Mouse (Mus musculus) embryonic facial prominence, embryonic 13.5 days (tissue): ENCODE data around the gene Tmprss11e. TPM values are rescaled to one million over a fixed set of nuclear protein-coding genes. Genes with fewer than 3 reads are reported as not detected.
A peak's percentile ranks its signal among the peaks of the same experiment; 100 is the strongest.

Experiments used
- ATAC-seq: fragments of 200-750 bp; cut with Nextera tagmentation; 2 replicates; pipeline ENCODE4 v1.8.0; 2017; ENCODE audit warnings: low read depth; ENCODE audit not compliant: insufficient number of reproducible peaks, insufficient read depth, low FRiP score, low TSS enrichment
- H3K27ac ChIP-seq: fragments of 300-500 bp; sonication (generic); 2 replicates; pipeline ENCODE4 v1.5.1; 2015; ENCODE audit warnings: moderate library complexity, mild to moderate bottlenecking, inconsistent platforms
- H3K27me3 ChIP-seq: fragments of 300-500 bp; sonication (generic); 2 replicates; pipeline ENCODE4 v1.6.1; 2015; ENCODE audit warnings: mild to moderate bottlenecking, inconsistent platforms
- H3K36me3 ChIP-seq: fragments of 300-500 bp; sonication (generic); 2 replicates; pipeline ENCODE4 v1.6.1; 2015; ENCODE audit warnings: mild to moderate bottlenecking, inconsistent platforms
- H3K4me1 ChIP-seq: fragments of 300-500 bp; sonication (generic); 2 replicates; pipeline ENCODE4 v1.6.1; 2015; ENCODE audit warnings: inconsistent platforms
- H3K4me2 ChIP-seq: fragments of 300-500 bp; sonication (generic); 2 replicates; pipeline ENCODE4 v1.6.1; 2015; ENCODE audit warnings: moderate library complexity, mild to moderate bottlenecking, inconsistent platforms
- H3K4me3 ChIP-seq: fragments of 300-500 bp; sonication (generic); 2 replicates; pipeline ENCODE4 v1.5.1; 2015; ENCODE audit warnings: mild to moderate bottlenecking, inconsistent platforms
- H3K9ac ChIP-seq: fragments of 300-500 bp; sonication (generic); 2 replicates; pipeline ENCODE4 v1.6.1; 2015; ENCODE audit warnings: mild to moderate bottlenecking, inconsistent platforms
- H3K9me3 ChIP-seq: fragments of 300-500 bp; sonication (generic); 2 replicates; pipeline ENCODE4 v1.6.1; 2016; ENCODE audit warnings: inconsistent platforms
- WGBS: fragments of 180-500 bp; shearing (Covaris S2); methylation state at CpG from one replicate; pipeline ENCODE4 v1.1.7; 2015; ENCODE audit warnings: mixed read lengths; 5-methylcytosine and 5-hydroxymethylcytosine counted together
- polyA plus RNA-seq: library from polyadenylated mRNA; unstranded; fragments of >200 nt; fragmentation: Nextera tagmentation; extraction: Ambion mirVana; gene quantifications from 2 replicates; pipeline ENCODE4 v1.2.1, GENCODE M21; 2015

Tmprss11e gene
- polyA plus RNA-seq, 1 experiment from 2014 or later = 0.06 TPM

DNA sequence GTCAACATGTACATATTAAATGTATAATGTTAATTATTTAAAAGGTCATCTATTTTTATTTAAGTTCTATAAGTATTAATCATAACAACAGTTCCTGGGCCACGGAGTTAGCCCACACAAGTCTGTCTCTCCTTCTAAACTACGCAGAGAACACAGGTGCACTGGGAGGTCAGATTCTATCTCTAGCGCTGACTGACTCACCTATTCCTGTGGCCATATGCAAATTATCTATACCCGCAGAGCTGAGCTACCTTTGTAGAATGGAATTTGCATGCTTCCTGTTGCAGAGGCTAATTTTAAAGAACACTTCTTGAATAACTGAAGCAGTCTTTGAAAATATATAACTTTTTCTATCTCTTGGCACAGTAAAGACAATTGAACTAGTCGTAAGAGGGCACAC is 4.5 kb downstream of the Tmprss11e start:
- Histone ChIP-seq H3K4me3 (no peak overlapping the region), H3K9me3 (no peaks in the 10 kb centered on the region), H3K36me3 (no peaks in the 10 kb centered on the region), H3K4me1 (no peaks in the 10 kb centered on the region), H3K27ac (no peak overlapping the region), H3K27me3 (no peaks in the 10 kb centered on the region), H3K9ac (no peak overlapping the region), H3K4me2 (no peak overlapping the region)
- WGBS = 77% methylated on average over 5 of the region's 5 CpGs
- ATAC-seq = no peak

DNA sequence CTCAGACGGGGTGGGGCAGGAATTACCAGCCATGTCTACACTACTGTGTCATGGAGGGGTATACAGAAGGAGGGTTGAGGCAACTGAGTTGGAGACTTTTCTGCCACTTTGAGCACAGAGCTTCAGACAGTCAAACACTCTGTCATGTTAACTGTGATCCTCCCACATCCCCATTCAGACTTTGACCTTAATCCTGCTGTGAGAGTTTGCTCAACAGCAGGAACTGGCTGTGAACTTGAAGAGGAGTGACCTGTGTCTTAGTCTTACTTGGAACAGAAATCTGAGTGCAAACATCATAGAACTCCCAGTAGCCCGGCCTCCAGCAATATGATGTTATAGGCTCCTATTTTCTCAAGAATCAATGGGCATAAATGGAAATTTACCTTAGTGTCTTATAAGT is 9.8 kb downstream of the Tmprss11e start:
- H3K4me1 ChIP-seq = no peaks in the 10 kb centered on the region

DNA sequence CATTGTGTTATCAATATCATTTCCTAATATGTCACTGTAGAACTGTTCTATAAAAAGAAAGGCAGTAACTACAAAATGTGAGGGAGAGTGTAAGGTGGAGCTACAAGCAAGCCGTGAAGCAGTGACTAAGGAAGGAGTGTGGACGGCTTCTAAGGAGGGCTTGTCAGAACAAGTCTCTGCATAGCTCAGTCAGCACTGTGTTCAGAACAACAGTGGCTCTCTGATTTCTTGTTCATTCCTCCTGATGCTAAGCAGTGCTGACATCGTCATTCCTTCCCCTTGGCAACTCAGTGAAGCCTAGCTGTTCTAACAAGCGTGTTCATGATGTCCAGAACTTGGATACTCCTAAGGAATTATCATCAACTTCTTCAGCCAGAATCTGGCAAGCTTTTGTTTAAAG is 15.0 kb downstream of the Tmprss11e start:
- H3K9ac ChIP-seq = no peak overlapping the region
- no peaks in the 10 kb centered on the region for H3K27me3 ChIP-seq
- ATAC-seq = peak; percentile 63; the same call in 1 of the 2 replicates
- H3K27ac ChIP-seq = no peak overlapping the region
- no peak overlapping the region for H3K4me3 ChIP-seq
- no peaks in the 10 kb centered on the region for H3K9me3 ChIP-seq
- H3K4me2 ChIP-seq = no peak overlapping the region
- no peaks in the 10 kb centered on the region for H3K36me3 ChIP-seq
- H3K4me1 ChIP-seq = no peaks in the 10 kb centered on the region
- WGBS = 41% methylated on average over 4 of the region's 4 CpGs

More for the DNA sequence above, 9.8 kb downstream of the Tmprss11e start:
- Histone ChIP-seq H3K27ac (no peak overlapping the region), H3K9ac (no peak overlapping the region), H3K4me2 (no peak overlapping the region), H3K27me3 (no peaks in the 10 kb centered on the region), H3K4me3 (no peak overlapping the region), H3K36me3 (no peaks in the 10 kb centered on the region), H3K9me3 (no peaks in the 10 kb centered on the region)
- ATAC-seq = no peak
- WGBS = 79% methylated on average over 2 of the region's 2 CpGs

DNA sequence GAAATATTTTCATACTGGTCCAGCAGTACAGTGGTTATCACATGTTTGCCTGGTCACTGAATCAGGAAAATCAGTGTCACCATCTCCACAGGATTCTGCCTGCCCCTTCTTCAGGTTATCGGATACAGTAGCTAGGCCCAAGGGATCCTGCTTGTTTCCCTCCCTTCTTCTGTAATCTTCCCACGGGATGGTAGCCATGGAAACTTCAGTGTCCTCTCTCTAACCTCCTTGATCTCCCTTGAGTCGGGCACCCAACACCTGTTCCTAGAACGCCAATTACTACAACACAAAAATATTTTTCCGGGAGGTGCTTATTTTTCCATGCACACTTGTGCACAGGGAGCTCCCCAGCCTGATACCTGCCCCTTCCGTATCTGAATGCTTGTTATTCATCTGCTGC is 17.0 kb downstream of the Tmprss11e start:
- 72% methylated on average over 6 of the region's 6 CpGs for WGBS
- no peak overlapping the region for H3K27ac ChIP-seq
- H3K9me3 ChIP-seq = no peaks in the 10 kb centered on the region
- no peak overlapping the region for H3K9ac ChIP-seq
- H3K4me1 ChIP-seq = no peaks in the 10 kb centered on the region
- H3K4me2 ChIP-seq = no peak overlapping the region
- ATAC-seq = no peak
- H3K27me3 ChIP-seq = no peaks in the 10 kb centered on the region
- no peak overlapping the region for H3K4me3 ChIP-seq
- H3K36me3 ChIP-seq = no peaks in the 10 kb centered on the region

DNA sequence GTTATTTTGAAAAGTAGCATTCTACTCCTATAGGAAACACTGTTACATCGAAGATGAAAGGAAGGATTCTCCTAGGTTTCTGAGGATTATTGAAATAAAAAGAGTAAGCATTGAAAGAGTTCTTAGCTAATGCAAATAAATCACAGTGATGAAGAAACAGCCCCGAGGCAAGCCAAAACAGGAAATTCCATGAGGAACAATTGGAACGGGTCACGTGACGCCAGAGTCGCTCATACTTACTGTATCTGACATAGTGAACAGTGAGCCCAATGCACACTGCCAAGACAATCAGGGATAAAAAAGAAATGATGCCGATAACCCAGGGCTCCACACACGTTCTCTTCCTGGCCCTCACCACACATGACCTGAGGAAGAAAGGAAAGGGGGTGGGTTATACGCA is 18.6 kb downstream of the Tmprss11e start:
- H3K27me3 ChIP-seq = no peaks in the 10 kb centered on the region
- no peak overlapping the region for H3K9ac ChIP-seq
- ATAC-seq = no peak
- no peaks in the 10 kb centered on the region for H3K4me1 ChIP-seq
- H3K9me3 ChIP-seq = no peaks in the 10 kb centered on the region
- no peak overlapping the region for H3K4me3 ChIP-seq
- 65% methylated on average over 9 of the region's 9 CpGs for WGBS
- H3K27ac ChIP-seq = no peak overlapping the region
- no peak overlapping the region for H3K4me2 ChIP-seq
- no peaks in the 10 kb centered on the region for H3K36me3 ChIP-seq

DNA sequence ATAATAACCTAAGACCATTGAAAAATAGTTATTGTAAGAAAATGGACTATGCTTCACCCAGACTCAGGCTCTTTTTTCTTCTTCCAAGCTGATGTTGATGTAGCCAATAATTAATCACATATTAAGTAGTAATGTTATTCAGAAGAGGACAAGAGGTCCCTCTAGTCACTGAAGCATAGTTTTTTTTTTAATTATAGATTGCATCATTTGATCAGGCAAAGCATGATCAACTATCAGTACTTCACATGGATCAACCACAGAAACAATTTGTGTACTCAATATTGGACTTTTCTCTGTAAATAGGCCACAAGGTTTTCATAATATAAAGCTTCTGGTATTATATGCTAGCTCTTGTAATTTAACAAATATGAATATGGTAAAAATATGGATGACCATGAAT is 20.6 kb downstream of the Tmprss11e start:
- Histone ChIP-seq H3K9ac (no peak overlapping the region), H3K27ac (no peak overlapping the region), H3K4me2 (no peak overlapping the region), H3K4me1 (no peaks in the 10 kb centered on the region), H3K27me3 (no peaks in the 10 kb centered on the region), H3K9me3 (no peaks in the 10 kb centered on the region), H3K36me3 (no peaks in the 10 kb centered on the region), H3K4me3 (no peak overlapping the region)
- no peak for ATAC-seq

DNA sequence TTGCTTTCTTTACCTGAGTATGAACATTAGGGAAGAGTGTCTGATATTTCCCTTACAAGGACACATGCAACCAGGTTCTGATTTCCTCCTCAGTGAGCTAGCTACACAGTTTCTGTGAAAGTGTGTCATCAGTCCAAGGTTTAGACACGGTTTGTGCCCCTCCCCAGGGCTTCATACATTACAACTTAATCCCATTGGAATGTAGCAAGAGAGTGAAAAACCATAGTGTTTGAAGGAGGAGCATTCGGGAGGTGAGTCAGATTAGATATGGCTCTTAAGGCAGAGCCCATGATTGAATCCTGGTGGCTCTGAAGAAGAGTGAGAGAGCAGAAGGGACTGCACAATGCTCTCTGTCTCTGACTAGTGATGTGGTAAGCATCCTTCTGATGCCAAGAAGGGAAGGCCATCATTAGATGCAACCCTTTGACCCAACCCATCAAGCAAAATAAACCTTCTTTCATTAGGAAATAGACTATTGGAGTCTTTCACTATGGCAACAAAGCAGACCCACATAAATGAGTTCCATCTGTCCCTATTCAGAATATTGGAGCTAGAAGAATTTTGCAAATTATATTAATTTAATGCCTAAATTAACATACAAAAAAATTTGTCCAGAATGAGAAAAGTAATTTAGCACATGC is 22.7 kb downstream of the Tmprss11e start:
- no peak for ATAC-seq
- no peak overlapping the region for H3K9ac ChIP-seq
- H3K27ac ChIP-seq = no peak overlapping the region
- 4% methylated on average over 2 of the region's 2 CpGs for WGBS
- no peaks in the 10 kb centered on the region for H3K36me3 ChIP-seq
- H3K4me1 ChIP-seq = no peaks in the 10 kb centered on the region
- no peaks in the 10 kb centered on the region for H3K9me3 ChIP-seq
- H3K27me3 ChIP-seq = no peaks in the 10 kb centered on the region
- no peak overlapping the region for H3K4me3 ChIP-seq
- H3K4me2 ChIP-seq = no peak overlapping the region

DNA sequence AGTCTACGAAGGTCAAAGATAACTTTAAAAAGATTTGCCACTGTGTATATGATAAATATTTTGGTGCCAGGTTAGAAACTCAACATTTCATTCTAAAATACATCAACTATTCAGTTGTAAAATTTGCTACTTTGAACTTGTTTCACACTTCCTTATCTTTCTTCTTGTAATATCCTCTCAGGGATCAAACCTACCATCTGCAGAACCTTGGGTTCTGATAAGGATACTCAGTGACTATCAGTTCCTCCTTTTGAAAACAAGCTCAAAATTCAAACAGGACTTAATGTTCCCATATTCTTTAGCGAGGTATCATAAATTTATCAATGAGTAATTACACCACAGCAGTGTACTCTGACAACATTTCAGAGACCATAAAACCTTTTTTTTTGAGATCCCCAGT is 30.6 kb downstream of the Tmprss11e start:
- Histone ChIP-seq H3K9me3 (no peaks in the 10 kb centered on the region), H3K4me1 (no peaks in the 10 kb centered on the region), H3K36me3 (no peaks in the 10 kb centered on the region), H3K27me3 (no peaks in the 10 kb centered on the region), H3K9ac (no peak overlapping the region), H3K27ac (no peak overlapping the region), H3K4me2 (no peak overlapping the region), H3K4me3 (no peak overlapping the region)
- WGBS = 85% methylated on average over 2 of the region's 2 CpGs
- ATAC-seq = no peak

DNA sequence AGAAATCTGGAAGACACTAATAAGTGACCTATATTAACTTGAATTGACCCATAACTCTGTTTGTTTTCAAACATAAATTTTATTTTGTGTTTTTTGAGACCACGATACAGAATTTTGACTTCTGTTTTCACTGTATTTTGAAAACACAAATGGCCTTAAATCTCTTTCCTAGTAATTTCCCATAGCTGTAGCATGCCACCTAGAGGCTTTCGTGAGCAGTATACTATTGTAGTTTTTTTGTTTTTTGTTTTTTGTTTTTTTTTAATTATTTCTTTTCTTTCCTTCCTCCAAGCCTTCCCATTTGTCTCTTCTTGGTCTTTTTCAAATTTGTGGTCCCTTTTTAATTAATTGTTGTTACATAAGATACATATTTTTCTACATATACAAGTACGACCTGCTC is 40.7 kb downstream of the Tmprss11e start:
- no peak overlapping the region for H3K9ac ChIP-seq
- no peak for ATAC-seq
- no peak overlapping the region for H3K27ac ChIP-seq
- WGBS = 78% methylated on average over 3 of the region's 3 CpGs
- no peak overlapping the region for H3K4me2 ChIP-seq
- H3K4me1 ChIP-seq = no peaks in the 10 kb centered on the region
- no peaks in the 10 kb centered on the region for H3K9me3 ChIP-seq
- H3K36me3 ChIP-seq = no peaks in the 10 kb centered on the region
- H3K27me3 ChIP-seq = no peaks in the 10 kb centered on the region
- H3K4me3 ChIP-seq = no peak overlapping the region

DNA sequence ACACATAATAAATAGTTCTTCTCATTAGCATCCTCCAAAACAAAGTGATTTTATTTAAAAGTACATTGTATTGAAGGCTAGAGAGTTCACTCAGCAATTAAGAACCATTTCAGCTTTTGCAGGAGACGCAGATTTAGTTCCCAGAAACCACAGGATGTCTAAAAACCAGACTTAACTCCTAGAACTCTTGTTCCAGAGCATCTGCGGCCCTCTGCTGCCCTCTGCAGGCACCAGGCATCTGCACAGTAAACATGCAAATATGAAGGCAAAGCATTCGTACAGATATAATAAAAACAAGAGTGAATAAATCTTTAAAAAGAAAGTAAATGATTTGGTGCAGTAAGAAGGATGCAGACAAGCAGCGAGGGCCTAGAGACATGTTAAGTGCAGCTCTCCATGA is 60.9 kb downstream of the Tmprss11e start:
- H3K4me1 ChIP-seq = no peaks in the 10 kb centered on the region
- no peaks in the 10 kb centered on the region for H3K9me3 ChIP-seq
- H3K4me2 ChIP-seq = no peak overlapping the region
- H3K27ac ChIP-seq = no peak overlapping the region
- WGBS = 50% methylated on average over 4 of the region's 4 CpGs
- no peak overlapping the region for H3K4me3 ChIP-seq
- H3K27me3 ChIP-seq = no peaks in the 10 kb centered on the region
- H3K36me3 ChIP-seq = no peaks in the 10 kb centered on the region
- H3K9ac ChIP-seq = no peak overlapping the region
- no peak for ATAC-seq

DNA sequence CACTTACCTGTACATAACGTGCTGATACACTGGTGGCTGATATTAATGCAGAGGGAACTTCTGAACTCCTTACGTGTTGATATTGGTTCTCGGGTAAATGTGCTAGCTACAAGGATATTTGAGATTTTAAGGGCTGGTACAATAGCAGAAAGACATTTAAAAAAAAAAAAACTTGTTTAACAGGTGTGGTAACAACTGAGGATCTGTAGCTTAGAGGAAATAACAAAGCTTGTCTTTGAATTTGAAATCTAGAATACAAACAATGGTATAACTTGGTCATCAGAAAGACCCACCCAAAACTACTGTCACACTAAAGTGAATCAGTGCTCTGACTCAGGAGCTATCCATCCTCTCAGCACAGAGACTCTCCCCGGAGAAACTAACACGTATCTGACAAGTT is 69.4 kb downstream of the Tmprss11e start, which contains the start of gene Tmprss11b:
Gene Tmprss11b, minus strand, starts transcription at position 101 of the 400 bp plus-strand sequence.
- WGBS = 61% methylated on average over 5 of the region's 5 CpGs
- no peaks in the 10 kb centered on the region for H3K27me3 ChIP-seq

More for the DNA sequence above, 69.4 kb downstream of the Tmprss11e start, which contains the start of gene Tmprss11b:
- H3K4me1 ChIP-seq = no peaks in the 10 kb centered on the region
- no peak for ATAC-seq
- no peak within 1 kb of the TSS for H3K4me3 ChIP-seq
- no peak within 1 kb of the TSS for H3K4me2 ChIP-seq
- no peaks in the 10 kb centered on the region for H3K9me3 ChIP-seq
- H3K36me3 ChIP-seq = no peaks in the 10 kb centered on the region
- H3K27ac ChIP-seq = no peak within 1 kb of the TSS
- H3K9ac ChIP-seq = no peak within 1 kb of the TSS
